Mouse (Mus musculus) thymus, postnatal 25 days (tissue): ENCODE measurements around the gene Entpd1.

ENCODE experiments used
- DNase-seq: peaks from one replicate; pipeline ENCODE4 v3.0.0; 2022

Gene Entpd1

GRCm38 (mm10) chr19:40675329-40675728 is 63.2 kb downstream of the Entpd1 start:
- DNase-seq, result no peak

- no peak for DNase-seq
Measured at GRCm38 (mm10) chr19:40678087-40678486, 65.9 kb downstream of the Entpd1 start.

GRCm38 (mm10) chr19:40678532-40679307 is 66.6 kb downstream of the Entpd1 start:
- peak; percentile 19 for DNase-seq

- peak; percentile 9 for DNase-seq
Measured at GRCm38 (mm10) chr19:40679632-40680031, 67.5 kb downstream of the Entpd1 start.

GRCm38 (mm10) chr19:40684124-40684523 is 72.0 kb downstream of the Entpd1 start:
- DNase-seq, result no peak

- DNase-seq, result no peak
Measured at GRCm38 (mm10) chr19:40684566-40684965, 72.4 kb downstream of the Entpd1 start.

GRCm38 (mm10) chr19:40687291-40687927 is 75.2 kb downstream of the Entpd1 start:
- DNase-seq, result no peak

GRCm38 (mm10) chr19:40693201-40693600 is 81.0 kb downstream of the Entpd1 start:
- DNase-seq, result no peak

GRCm38 (mm10) chr19:40696116-40696515 is 84.0 kb downstream of the Entpd1 start:
- DNase-seq, result no peak

GRCm38 (mm10) chr19:40698103-40698853 is 86.1 kb downstream of the Entpd1 start:
- DNase-seq, result no peak

- DNase-seq, result no peak
Measured at GRCm38 (mm10) chr19:40699816-40700215, 87.7 kb downstream of the Entpd1 start.

GRCm38 (mm10) chr19:40702406-40702805 is 90.2 kb downstream of the Entpd1 start:
- no peak for DNase-seq

- no peak for DNase-seq
Measured at GRCm38 (mm10) chr19:40712889-40713628, 100.9 kb downstream of the Entpd1 start.

GRCm38 (mm10) chr19:40714700-40715099 is 102.5 kb downstream of the Entpd1 start:
- DNase-seq, result no peak

GRCm38 (mm10) chr19:40716981-40717380 is 104.8 kb downstream of the Entpd1 start:
- no peak for DNase-seq

GRCm38 (mm10) chr19:40719439-40720105 is 107.4 kb downstream of the Entpd1 start:
- DNase-seq, result no peak

- DNase-seq, result no peak
Measured at GRCm38 (mm10) chr19:40720381-40720780, 108.2 kb downstream of the Entpd1 start.

- DNase-seq, result peak; percentile 51
Measured at GRCm38 (mm10) chr19:40722137-40723038, 110.2 kb downstream of the Entpd1 start.

GRCm38 (mm10) chr19:40723516-40723915 is 111.3 kb downstream of the Entpd1 start:
- DNase-seq, result no peak

GRCm38 (mm10) chr19:40726148-40726547 is 114.0 kb downstream of the Entpd1 start:
- no peak for DNase-seq

- no peak for DNase-seq
Measured at GRCm38 (mm10) chr19:40726614-40727013, 114.4 kb downstream of the Entpd1 start.
